Mouse (Mus musculus): Measurements from ENCODE around the gene Dhh. TPM values are rescaled to one million over a fixed set of nuclear protein-coding genes. Genes with fewer than 3 reads are reported as not detected.

Gene Dhh
- total RNA-seq (2014; rRNA removed; ENCODE audit: low replicate concordance) (4.4 and 4.8 TPM in 2 replicates), polyA plus RNA-seq (2015; fragmentation: Nextera tagmentation; extraction: Ambion mirVana) (1.7 TPM in 2 replicates)

DNA sequence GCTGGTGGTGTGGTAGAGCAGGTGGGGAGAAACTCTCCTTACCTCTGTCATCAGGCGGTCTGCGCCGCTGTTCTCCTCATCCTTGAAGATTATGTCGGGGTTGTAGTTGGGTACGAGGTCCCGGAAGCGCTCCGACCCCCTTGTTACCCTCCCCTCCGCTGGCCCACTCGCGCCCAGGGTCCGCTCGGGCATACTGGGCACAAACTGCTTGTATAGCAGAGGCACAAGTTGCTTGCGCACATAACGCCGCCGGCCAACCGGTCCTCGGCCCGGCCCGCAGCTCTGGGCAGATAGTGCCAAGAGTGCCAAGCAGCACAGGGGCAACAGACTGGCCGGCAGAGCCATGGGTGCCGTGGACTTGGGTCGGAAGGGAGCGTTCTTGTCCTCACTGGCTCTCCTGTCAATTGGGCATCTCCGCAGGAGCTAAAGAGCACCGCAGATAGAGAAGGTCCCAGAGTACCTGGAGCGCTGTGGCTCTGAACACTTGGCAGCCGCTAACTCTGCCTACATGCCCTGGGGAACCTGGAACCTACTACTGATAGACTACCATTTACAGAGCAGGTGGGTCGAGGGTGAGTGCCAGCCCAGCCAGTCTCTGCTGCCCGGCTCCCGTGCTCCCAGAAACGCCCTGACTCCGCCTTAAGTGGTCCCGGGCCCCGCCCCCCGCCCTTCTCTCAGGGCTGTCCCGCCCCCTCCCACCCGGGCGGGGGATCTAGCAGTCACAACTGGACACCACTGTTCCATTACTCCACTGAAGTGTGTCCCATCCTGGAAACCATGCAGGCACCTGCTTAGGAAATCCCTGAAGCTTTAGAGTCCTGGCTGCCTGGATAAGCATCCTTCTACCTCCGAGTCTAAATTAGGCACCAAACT lies at the start of gene Dhh:
Gene Dhh, minus strand, starts transcription at position 613 of the 873 bp plus-strand sequence.
- no peak for DNase-seq (ENCODE audit: low spot score)
- ATAC-seq (ENCODE audit: insufficient read depth, low read depth) = no peak
- WGBS = 2% methylated on average over 38 of the region's 41 CpGs
- Histone ChIP-seq H3K4me3 (ENCODE audit: low read depth, low read length) (peak within 1 kb of the TSS; percentile 37), H3K9ac (replicated peaks; ENCODE audit: low read depth, low read length) (0 out of 2 replicates have a peak within 1 kb of the TSS, but pooled peaks have one; percentile 17), H3K36me3 (replicated peaks; ENCODE audit: control insufficient read depth, insufficient read depth, low read length) (0 out of 2 replicates have a peak, but pooled peaks cover under 1% of the 10 kb centered on the region), H3K4me1 (ENCODE audit: control insufficient read depth, insufficient read depth) (peaks cover 33% of the 10 kb centered on the region), H3K9me3 (replicated peaks; ENCODE audit: control insufficient read depth, low read length) (no peaks in the 10 kb centered on the region), H3K27ac (ENCODE audit: low read depth) (no peak within 1 kb of the TSS), H3K4me2 (ENCODE audit: low read depth, low read length) (peak within 1 kb of the TSS; percentile 53), H3K27me3 (ENCODE audit: control insufficient read depth, insufficient read depth, low read length) (peaks cover 63% of the 10 kb centered on the region)
- TF ChIP-seq EP300 (IDR thresholded peaks at IDR 0.05; ENCODE audit: low read depth) (no peak), CTCF (IDR thresholded peaks at IDR 0.05; ENCODE audit: low read depth) (no peak)

DNA sequence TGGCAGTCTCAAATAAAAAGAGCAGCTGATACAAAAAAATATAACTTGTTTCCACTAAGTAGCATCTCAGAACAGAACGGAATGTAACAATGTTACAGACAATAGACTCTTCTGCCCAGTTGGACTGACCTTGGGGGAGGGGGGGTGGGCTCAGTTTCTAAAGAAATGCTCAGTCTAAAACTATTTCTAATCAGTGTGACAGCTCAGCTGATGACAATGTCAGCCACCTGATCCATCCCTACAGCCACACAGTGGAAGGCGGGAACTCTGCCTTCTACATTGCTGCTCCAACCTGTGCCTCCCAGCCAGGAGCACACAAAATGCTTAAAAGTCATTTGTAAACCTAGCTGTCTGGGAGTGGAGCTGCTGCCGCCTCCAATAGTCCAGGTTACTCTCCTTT lies 49.5 kb upstream of the Dhh start:
- no peak for DNase-seq (ENCODE audit: low spot score)
- no peak for ATAC-seq (ENCODE audit: insufficient read depth, low read depth)
- H3K4me3 ChIP-seq (ENCODE audit: low read depth, low read length) = no peak overlapping the region
- no peak overlapping the region for H3K4me2 ChIP-seq (ENCODE audit: low read depth, low read length)
- H3K27ac ChIP-seq (ENCODE audit: low read depth) = no peak overlapping the region
- H3K27me3 ChIP-seq (ENCODE audit: control insufficient read depth, insufficient read depth, low read length) = no peaks in the 10 kb centered on the region
- no peaks in the 10 kb centered on the region for H3K4me1 ChIP-seq (ENCODE audit: control insufficient read depth, insufficient read depth)
- no peaks in the 10 kb centered on the region for H3K9me3 ChIP-seq (replicated peaks; ENCODE audit: control insufficient read depth, low read length)
- TF ChIP-seq CTCF (IDR thresholded peaks at IDR 0.05; ENCODE audit: low read depth) (no peak), EP300 (IDR thresholded peaks at IDR 0.05; ENCODE audit: low read depth) (no peak)
- H3K9ac ChIP-seq (replicated peaks; ENCODE audit: low read depth, low read length) = no peak overlapping the region
- 45% methylated on average over 3 of the region's 3 CpGs for WGBS
- H3K36me3 ChIP-seq (replicated peaks; ENCODE audit: control insufficient read depth, insufficient read depth, low read length) = peaks cover 10% of the 10 kb centered on the region

DNA sequence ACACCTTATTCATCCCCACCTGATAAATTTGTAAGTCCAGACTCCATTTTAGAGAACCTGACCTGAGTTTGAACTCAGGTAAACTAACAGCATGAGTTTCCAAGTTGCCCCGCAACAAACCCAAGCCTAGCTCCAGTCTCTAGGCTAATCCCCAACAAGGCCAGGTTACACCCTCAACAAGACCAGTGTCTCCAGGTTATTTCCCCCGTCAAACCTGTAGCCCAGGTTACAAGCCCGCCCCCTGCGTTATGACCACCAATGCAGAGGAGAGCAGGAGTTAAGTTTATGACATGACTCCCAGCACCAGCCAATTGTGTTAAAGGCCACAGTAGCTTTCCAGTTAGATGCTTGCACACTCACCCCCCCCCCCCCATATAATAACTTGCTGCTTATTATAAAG lies 44.8 kb upstream of the Dhh start:
- no peak for DNase-seq (ENCODE audit: low spot score)
- no peaks in the 10 kb centered on the region for H3K9me3 ChIP-seq (replicated peaks; ENCODE audit: control insufficient read depth, low read length)
- H3K4me2 ChIP-seq (ENCODE audit: low read depth, low read length) = no peak overlapping the region
- H3K36me3 ChIP-seq (replicated peaks; ENCODE audit: control insufficient read depth, insufficient read depth, low read length) = no peaks in the 10 kb centered on the region
- H3K27ac ChIP-seq (ENCODE audit: low read depth) = no peak overlapping the region
- no peaks in the 10 kb centered on the region for H3K27me3 ChIP-seq (ENCODE audit: control insufficient read depth, insufficient read depth, low read length)
- WGBS = 82% methylated on average over 4 of the region's 4 CpGs
- no peak overlapping the region for H3K9ac ChIP-seq (replicated peaks; ENCODE audit: low read depth, low read length)
- TF ChIP-seq CTCF (IDR thresholded peaks at IDR 0.05; ENCODE audit: low read depth) (no peak), EP300 (IDR thresholded peaks at IDR 0.05; ENCODE audit: low read depth) (no peak)
- ATAC-seq (ENCODE audit: insufficient read depth, low read depth) = no peak
- H3K4me1 ChIP-seq (ENCODE audit: control insufficient read depth, insufficient read depth) = no peaks in the 10 kb centered on the region
- no peak overlapping the region for H3K4me3 ChIP-seq (ENCODE audit: low read depth, low read length)

DNA sequence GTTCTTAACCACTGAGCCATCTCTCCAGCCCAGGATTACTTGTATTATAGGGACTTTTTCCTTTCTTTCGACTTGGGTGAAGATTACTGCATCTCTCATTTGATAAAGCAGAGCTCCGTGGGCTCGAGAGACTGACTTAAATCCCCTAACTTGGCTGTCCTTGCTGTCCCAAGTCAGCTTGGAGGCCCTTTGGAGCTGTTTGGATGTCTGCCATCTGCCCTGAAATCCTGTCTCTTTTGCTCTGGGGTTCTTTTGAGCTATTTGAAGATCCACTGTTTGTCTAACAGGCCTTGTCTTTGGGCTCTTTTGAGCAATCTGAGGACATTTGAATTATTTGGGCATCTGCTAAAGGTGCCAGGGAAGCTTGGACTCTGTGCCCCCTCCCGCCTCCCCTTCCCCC lies 43.7 kb upstream of the Dhh start:
- no peak for TF ChIP-seq CTCF (IDR thresholded peaks at IDR 0.05; ENCODE audit: low read depth)
- TF ChIP-seq EP300 (IDR thresholded peaks at IDR 0.05; ENCODE audit: low read depth) = no peak
- Histone ChIP-seq H3K4me1 (ENCODE audit: control insufficient read depth, insufficient read depth) (no peaks in the 10 kb centered on the region), H3K36me3 (replicated peaks; ENCODE audit: control insufficient read depth, insufficient read depth, low read length) (no peaks in the 10 kb centered on the region), H3K27ac (ENCODE audit: low read depth) (no peak overlapping the region), H3K27me3 (ENCODE audit: control insufficient read depth, insufficient read depth, low read length) (no peaks in the 10 kb centered on the region), H3K4me2 (ENCODE audit: low read depth, low read length) (no peak overlapping the region), H3K9me3 (replicated peaks; ENCODE audit: control insufficient read depth, low read length) (no peaks in the 10 kb centered on the region), H3K9ac (replicated peaks; ENCODE audit: low read depth, low read length) (no peak overlapping the region), H3K4me3 (ENCODE audit: low read depth, low read length) (no peak overlapping the region)
- ATAC-seq (ENCODE audit: insufficient read depth, low read depth) = no peak
- no peak for DNase-seq (ENCODE audit: low spot score)
- WGBS = 55% methylated on average over 4 of the region's 4 CpGs

DNA sequence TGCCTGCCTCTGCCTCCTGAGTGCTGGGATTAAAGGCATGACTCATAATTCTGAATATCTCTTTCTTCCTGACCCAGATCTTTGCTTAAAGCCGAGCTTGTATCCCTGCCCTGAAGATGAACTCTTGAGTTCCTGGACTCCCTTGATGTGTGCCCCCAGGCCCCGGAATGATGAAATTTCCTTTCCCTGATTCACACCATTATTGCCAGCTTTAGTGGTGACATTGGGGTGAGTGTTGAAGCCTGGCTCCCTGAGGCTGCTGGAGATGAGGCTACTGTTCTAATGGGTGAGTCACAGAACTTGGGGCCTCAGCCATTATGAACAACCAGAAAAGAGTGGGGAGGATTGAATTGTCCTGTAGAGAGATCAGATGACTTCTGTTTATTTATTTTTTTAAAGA lies 43.2 kb upstream of the Dhh start:
- Histone ChIP-seq H3K27ac (ENCODE audit: low read depth) (no peak overlapping the region), H3K27me3 (ENCODE audit: control insufficient read depth, insufficient read depth, low read length) (no peaks in the 10 kb centered on the region), H3K4me3 (ENCODE audit: low read depth, low read length) (no peak overlapping the region), H3K4me2 (ENCODE audit: low read depth, low read length) (no peak overlapping the region), H3K9me3 (replicated peaks; ENCODE audit: control insufficient read depth, low read length) (no peaks in the 10 kb centered on the region), H3K9ac (replicated peaks; ENCODE audit: low read depth, low read length) (no peak overlapping the region), H3K4me1 (ENCODE audit: control insufficient read depth, insufficient read depth) (no peaks in the 10 kb centered on the region), H3K36me3 (replicated peaks; ENCODE audit: control insufficient read depth, insufficient read depth, low read length) (no peaks in the 10 kb centered on the region)
- WGBS = 58% methylated on average over 2 of the region's 2 CpGs
- TF ChIP-seq CTCF (IDR thresholded peaks at IDR 0.05; ENCODE audit: low read depth) = no peak
- TF ChIP-seq EP300 (IDR thresholded peaks at IDR 0.05; ENCODE audit: low read depth) = no peak
- ATAC-seq (ENCODE audit: insufficient read depth, low read depth) = no peak
- no peak for DNase-seq (ENCODE audit: low spot score)

Data from heart, postnatal 0 days (tissue).